Mouse (Mus musculus): ENCODE results near the gene Eloa.
"Not testable (repeated sequence)": the region's sequence is repeated elsewhere in the genome, so short reads cannot be mapped to it uniquely, and the experiment has no call there.

Gene Eloa

DNA sequence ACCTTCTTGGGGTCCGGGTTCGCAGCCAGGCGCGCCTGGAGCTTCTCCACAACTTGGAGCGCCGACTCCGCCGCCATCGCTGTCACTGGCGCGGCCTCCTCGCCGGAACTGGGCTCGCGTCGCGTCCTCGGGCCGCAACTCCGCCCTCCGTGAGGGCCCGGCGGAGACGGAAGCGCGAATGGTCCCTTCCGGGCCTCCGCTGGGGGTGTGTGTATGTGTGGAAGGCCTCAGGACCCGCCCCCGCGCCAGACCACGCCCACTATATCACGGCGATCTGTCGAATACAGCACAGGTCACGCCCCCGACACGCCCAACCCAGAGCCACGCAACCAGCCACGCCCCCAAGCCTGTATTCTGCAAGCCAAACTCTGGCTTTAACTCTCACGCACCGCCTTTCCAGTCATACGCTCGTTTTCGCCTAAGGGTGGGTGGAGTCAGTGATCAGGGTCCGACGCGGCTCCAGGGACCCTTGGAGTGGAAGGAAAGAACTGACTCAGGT, at the start of gene Eloa:
Eloa (minus strand) TSS at position 215 of the 499 bp plus-strand sequence.
- peak; percentile 83 for DNase-seq (ENCODE audit: extremely low read depth, low read depth, low spot score)

- no peak for DNase-seq (ENCODE audit: extremely low read depth, low read depth, low spot score)
Measured at GRCm38 (mm10) chr4:136071178-136071714, 49.7 kb upstream of the Eloa start.

GRCm38 (mm10) chr4:136070592-136070991, 49.0 kb upstream of the Eloa start:
- DNase-seq (ENCODE audit: extremely low read depth, low read depth, low spot score), result no peak

DNA sequence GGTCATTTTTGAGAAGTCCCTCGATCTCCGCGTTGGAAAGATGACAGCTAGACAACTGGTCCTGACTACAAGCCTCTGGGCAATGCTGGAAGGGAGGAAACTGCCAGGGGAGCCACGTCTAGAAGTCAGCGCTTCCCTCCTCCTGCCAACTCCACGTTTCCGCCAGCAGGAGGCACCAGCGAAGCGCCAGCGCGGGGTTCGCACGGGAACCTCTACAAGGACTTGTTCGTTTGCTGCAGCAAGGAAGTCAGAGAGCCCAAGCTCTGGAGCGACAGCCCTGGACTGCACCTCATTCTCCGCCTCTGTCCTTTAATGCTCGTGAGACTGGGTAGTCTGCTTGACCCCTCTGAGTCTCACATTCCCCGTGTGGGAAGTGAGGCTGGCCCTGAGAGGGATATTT, 48.4 kb upstream of the Eloa start:
- no peak for DNase-seq (ENCODE audit: extremely low read depth, low read depth, low spot score)

DNA sequence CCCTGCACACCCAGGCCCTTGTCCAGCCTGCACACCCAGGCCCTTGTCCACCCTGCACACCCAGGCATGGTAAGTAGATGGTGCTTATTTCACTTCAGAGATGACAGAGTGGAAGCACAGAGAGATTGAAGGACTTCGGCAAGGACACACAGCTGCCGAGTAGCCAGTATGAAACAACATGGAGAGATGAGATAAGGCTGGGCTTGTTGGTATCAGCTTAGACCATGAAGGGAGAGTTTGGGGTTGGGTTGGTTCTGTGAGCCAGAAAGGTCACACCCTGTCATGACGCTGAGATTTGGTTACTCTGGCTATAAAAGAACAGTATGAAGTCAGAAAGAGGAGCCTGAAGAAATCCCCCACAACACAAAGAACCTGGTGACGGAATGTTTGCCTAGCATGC, 47.8 kb upstream of the Eloa start:
- no peak for DNase-seq (ENCODE audit: extremely low read depth, low read depth, low spot score)

DNA sequence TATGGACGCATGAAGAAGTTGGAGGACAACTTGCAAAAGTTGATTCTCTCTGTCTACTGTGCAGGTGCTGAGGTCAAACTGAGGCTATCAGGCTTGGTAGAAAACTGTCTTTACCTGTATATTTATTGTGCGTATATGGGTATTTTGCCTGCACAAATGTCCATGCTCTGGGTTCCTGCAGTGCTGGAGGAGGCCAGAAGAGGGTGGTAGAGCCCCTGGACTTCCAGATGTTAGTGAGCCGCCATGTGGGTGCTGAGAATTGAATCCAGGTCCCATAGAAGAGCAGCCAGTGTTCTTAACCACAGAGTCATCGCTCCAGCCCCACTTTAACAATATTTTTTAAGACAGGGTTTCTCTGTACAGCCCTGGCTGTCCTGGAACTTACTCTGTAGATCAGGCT, 41.6 kb upstream of the Eloa start:
- DNase-seq (ENCODE audit: extremely low read depth, low read depth, low spot score), result no peak

DNA sequence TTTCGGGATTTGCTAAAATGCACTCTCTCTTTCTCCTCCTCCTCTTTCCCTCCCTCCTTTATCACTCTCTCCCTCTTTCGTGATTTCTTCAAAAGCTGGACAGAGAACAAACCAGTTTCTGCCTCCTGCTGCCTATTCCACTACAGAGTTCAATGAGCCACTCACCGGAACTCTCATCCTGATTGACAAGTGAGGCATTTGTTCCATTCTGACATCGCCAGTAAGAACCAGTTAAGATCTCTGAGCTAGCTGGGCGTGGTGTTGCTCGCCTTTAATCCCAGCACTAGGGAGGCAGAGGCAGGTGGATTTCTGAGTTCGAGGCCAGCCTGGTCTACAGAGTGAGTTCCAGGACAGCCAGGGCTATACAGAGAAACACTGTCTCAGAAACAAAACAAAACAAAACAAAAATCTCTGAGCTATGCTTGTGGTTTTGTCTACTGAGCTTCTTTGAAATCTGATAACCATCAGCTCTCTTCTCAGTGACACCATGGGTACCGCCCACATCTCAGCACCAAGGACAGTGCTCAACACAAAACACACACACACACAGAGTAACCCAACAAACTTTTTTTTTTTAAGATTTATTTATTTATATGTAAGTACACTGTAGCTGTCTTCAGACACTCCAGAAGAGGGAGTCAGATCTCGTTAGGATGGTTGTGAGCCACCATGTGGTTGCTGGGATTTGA, 38.4 kb upstream of the Eloa start:
- DNase-seq (ENCODE audit: extremely low read depth, low read depth, low spot score), result not testable (repeated sequence)

DNA sequence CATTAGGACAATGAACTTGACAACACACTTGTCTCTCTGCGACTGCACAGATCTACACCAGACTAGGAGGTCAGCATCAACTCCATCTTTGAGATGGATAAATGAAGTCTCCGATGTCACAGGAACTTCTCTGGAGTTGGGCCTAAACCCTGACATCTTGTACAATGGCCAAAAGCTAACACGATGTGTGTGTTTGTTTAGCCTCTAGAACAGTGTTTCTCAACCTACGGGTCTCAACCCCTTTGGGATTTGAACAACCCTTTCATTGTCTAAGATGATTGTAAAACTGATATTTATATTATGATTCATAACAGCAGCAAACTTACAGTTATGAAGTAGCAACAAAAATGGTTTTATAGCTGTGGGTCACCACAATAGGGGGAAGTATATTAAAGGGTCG, 36.4 kb upstream of the Eloa start:
- no peak for DNase-seq (ENCODE audit: extremely low read depth, low read depth, low spot score)

DNA sequence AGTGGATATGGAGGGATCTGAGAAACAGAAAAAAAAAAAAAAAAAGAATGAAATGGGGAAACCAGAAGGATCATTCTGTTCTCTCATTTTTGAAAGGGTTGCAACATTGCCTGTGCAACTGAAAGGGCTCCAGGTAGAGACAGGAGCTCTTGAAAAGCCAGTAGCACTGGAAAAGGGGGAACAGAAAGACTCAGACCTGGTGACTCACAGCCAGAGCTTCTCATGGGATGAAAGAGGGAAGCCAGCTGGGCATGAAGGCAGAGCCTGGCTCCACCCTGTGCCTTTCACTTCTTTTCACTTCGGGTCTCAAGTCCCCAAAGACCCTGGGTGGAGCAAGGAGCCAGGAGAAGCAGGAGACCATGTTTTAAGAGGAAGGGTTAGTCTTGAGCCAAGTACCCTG, 34.5 kb upstream of the Eloa start:
- DNase-seq (ENCODE audit: extremely low read depth, low read depth, low spot score), result no peak

GRCm38 (mm10) chr4:136053843-136054242, 32.3 kb upstream of the Eloa start:
- no peak for DNase-seq (ENCODE audit: extremely low read depth, low read depth, low spot score)

DNA sequence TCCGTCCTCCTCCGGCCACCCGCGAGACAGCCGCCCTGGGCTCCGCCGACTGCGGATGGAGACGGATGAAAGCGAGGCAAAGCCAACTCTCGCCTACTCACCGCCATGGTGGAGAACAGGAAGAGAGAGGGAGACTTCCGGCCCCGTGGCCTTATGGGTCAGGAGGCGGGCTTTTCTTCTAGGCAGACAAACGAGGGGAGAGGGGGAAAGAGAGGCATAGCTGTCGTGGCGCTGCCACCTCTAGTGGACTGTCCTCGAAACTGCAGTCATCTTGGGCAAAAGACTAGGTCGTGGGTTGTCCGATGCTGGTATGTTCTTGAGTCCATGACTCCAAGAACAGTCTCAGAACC, 31.7 kb upstream of the Eloa start, which contains the start of gene Rpl11:
Rpl11 (minus strand) TSS at position 182 of the 350 bp plus-strand sequence.
- no peak for DNase-seq (ENCODE audit: extremely low read depth, low read depth, low spot score)

DNA sequence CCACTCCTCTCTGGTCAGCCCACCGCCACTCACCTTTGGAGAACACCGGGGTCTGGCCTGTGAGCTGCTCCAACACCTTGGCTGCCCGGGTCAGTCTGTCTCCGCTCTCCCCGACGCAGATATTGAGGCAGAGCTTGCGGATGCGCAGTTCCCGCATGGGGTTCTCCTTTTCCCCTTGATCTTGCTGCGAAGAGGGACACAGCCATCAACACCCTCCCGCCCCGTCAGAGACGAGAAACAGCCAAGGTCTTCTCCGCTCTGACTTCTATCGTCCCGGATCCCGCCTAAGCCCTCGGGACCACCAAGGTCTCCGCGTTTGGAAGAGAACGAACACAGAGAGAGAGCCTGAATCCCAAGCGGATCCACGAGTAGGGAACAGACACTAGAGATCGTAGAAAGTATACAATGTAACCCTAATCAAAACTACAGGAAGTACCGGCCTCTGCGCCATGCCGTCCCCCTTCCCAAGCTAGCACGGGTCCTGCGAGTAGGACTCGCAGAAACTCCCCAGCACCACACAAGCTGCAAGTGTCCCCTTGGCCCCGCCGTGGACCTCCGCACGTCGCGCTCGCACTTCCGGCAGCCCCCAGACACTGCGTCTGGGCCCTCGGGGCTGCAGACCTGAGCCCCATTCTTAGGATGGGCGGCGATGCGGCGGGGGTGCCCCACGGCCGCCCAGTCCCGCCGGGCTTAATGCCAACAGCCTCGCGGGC, 31.1 kb upstream of the Eloa start:
- DNase-seq (ENCODE audit: extremely low read depth, low read depth, low spot score), result no peak

GRCm38 (mm10) chr4:136052060-136052459, 30.5 kb upstream of the Eloa start:
- no peak for DNase-seq (ENCODE audit: extremely low read depth, low read depth, low spot score)

- DNase-seq (ENCODE audit: extremely low read depth, low read depth, low spot score), result no peak
Measured at GRCm38 (mm10) chr4:136050226-136050625, 28.7 kb upstream of the Eloa start.

DNA sequence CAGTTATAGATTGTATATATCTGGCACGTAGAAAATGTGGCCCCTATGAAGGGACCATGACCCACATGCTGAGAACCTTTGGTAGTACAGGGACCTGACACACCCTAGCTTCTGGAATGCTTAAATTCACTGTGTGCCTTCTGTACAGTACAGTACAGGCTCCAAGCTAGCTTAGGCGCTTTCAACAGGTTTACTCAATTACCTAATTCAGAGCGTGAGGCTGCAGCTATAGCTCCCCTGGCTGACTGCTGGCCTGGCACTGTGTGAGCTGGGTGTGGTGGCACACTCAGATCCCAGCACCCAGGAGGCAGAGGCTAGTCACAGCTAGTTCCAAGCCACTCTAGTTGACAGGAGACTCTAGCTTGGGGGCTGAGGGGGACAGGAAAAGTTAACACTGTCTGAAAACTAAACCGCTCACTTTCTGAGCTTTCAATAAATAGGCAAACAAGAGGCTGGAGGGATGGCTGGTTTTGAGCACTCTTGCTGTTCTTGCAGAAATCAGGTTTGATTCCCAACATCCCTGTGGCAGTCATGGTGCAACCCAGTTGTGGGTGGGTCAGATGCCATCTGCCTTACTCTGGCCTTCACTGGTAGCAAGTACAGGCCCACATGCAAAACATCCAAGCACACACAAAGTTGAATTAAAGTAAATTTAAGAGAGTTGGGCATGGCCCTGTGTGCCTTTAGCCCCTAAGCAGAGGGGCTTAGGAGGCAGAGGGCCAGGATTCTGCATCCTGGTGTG, 26.9 kb upstream of the Eloa start:
- peak; percentile 57 for DNase-seq (ENCODE audit: extremely low read depth, low read depth, low spot score)

DNA sequence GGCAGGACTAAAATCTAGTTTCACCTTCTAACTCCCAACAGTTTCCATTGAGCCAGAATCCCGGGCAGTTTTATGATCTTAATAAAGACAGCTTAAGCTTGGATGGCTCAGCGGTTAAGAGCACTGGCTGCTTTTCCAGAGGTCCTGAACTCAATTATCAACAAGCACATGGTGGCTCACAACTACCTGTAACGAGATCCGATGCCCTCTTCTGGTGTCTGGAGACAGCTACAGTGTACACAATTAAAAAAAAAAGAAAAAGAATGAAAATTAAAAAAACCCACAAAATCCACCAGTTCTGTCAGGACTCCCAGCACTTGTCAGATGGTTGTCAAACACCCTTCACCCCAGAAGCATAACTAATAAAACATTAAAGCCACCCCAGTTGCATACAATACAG, 26.1 kb upstream of the Eloa start:
- DNase-seq (ENCODE audit: extremely low read depth, low read depth, low spot score), result no peak

GRCm38 (mm10) chr4:136046888-136047287, 25.3 kb upstream of the Eloa start:
- no peak for DNase-seq (ENCODE audit: extremely low read depth, low read depth, low spot score)

GRCm38 (mm10) chr4:136045091-136045490, 23.5 kb upstream of the Eloa start:
- DNase-seq (ENCODE audit: extremely low read depth, low read depth, low spot score), result no peak

DNA sequence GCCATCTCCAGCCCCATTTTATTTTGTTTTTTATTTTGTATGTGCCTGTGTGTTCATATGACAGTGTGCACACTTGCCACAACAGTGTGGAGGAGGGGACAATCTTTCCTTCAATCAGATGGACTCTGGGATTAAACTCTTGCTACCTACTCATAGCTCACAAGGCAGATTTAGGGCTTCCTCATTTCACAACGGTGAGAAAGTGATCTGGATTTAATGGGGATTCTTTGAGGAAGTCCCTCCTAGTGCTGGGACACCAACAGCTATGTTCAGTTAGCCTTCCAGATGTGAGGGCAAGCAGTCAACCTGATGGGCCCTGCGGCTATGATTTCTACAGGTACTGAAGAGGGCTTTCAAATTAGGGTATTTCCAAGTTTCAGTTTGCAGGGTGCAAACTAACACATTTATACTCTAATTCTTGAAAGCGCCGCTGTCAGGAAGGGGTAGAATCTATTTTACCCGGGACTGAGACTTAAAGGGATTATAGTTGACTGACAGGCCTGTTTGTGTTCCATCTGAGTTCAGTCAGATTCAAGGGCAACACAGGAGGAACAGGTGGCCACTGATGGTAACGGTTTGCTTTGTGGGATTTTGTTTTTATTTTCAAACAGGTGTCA, 22.3 kb upstream of the Eloa start:
- no peak for DNase-seq (ENCODE audit: extremely low read depth, low read depth, low spot score)

DNA sequence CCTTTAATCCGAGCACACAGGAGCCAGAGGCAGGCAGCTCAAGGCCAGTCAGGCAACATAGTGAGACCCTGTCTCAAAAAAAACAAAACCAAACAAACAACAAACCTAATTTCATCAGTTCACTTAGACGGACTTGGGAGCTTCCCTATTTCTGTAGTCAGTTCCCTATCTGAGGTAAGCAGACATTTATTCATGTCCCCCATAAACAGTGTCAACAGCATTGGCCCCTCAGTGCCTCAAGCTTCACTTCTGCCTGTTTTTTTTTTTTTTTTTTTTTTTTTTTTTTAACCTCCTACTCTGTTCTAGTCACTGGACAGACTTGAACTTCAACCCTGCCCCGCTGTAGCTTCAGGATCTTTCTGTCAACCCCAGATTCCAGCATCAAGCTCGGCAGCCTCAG, 13.5 kb upstream of the Eloa start:
- DNase-seq (ENCODE audit: extremely low read depth, low read depth, low spot score), result no peak

- no peak for DNase-seq (ENCODE audit: extremely low read depth, low read depth, low spot score)
Measured at GRCm38 (mm10) chr4:136033231-136033630, 11.7 kb upstream of the Eloa start.

Measured in fat pad, adult 2 months (tissue).